Mouse (Mus musculus) stomach, postnatal 0 days (tissue): ENCODE data around the gene Senp3.

Experiments
- CTCF ChIP-seq: IDR thresholded peaks from 2 replicates; pipeline ENCODE4 v1.5.1; 2016; ENCODE audit warnings: antibody characterized with exemption, low read depth, mild to moderate bottlenecking, moderate library complexity
- EP300 ChIP-seq: optimal IDR thresholded peaks from 2 replicates; pipeline ENCODE3; 2016; ENCODE audit warnings: antibody characterized with exemption

DNA sequence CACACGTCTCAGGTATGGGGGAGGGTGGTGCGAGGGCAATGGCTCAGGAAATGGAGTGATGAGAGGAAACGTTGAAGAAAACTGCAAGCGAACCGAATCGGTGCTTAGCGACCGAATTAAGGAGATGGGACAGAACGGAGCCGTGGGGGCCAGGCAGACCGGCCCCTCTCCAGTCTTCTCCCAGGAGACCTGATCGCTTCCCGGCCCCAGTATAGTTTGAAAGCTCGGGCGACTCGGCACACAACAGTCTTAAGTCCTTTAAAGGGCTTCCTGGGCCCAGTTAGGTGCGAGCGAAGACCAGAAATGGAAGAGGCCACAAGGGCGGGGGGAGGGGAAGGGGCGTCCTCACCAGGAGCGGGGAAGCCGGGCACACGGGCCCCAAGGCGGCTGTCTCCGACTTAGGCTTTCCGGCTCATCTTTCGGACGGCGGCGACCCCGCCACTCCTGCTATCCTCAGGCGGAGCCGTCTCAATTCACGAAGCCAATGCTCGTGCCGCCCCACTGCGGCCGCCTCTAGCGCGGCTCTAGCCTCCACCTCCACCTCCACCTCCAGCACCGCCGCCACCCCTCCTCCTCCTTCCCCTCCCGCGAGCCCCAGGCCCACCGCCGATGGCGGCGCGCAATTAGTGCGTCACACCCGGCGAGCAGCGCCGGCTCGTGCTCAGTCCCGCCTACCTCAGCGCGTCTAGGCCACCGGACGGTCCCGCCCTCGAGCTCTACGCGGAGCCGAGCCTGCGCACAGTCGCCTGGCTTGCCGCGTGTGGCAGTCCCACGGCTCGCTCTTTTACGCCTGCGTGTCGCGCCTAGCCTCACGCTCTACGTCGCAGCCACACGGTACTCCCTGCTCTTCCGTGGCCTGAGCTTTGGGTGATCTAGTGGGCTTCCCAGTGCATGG lies at the start of gene Senp3:
- peak; percentile 16; the same call in 1 of the 2 replicates for TF ChIP-seq CTCF
- TF ChIP-seq EP300: no peak
